Mouse (Mus musculus) CH12.LX (cell line): ENCODE results near the gene Rsrc1. TPM values are rescaled to one million over a fixed set of nuclear protein-coding genes. Genes with fewer than 3 reads are reported as not detected.

Source experiments
- DNase-seq: peaks from one replicate; pipeline ENCODE4 v3.0.0-alpha.2; 2013; ENCODE audit errors: extremely low read depth
- H3K27ac ChIP-seq: 2 replicates; pipeline ENCODE4 v1.5.1; 2012; ENCODE audit warnings: low read depth, mild to moderate bottlenecking, control low read depth, moderate library complexity; ENCODE audit not compliant: insufficient read depth
- H3K27me3 ChIP-seq: replicated peaks from 2 replicates; pipeline ENCODE3; 2012; ENCODE audit warnings: inconsistent platforms
- H3K36me3 ChIP-seq, 2 experiments: replicated peaks in 1 of 2; 2 replicates each; pipeline versions ENCODE3 to v1.6.1; 2012; ENCODE audit warnings: inconsistent platforms in 1 of 2, low read length in 1 of 2, mild to moderate bottlenecking in 1 of 2, mixed read lengths in 1 of 2, moderate library complexity in 1 of 2; ENCODE audit not compliant: control insufficient read depth in 1 of 2, insufficient read depth in 1 of 2
- H3K4me1 ChIP-seq, 2 experiments: 2 replicates each; pipeline ENCODE4 v1.6.1; 2012; ENCODE audit warnings: inconsistent platforms in 1 of 2, moderate library complexity in 1 of 2; ENCODE audit not compliant: insufficient read depth in 2 of 2, control insufficient read depth in 1 of 2
- H3K4me2 ChIP-seq: 2 replicates; pipeline ENCODE4 v1.6.1; 2012; ENCODE audit warnings: low read depth, mild to moderate bottlenecking, control low read depth; ENCODE audit not compliant: poor library complexity, insufficient read depth, severe bottlenecking
- H3K4me3 ChIP-seq, 3 experiments: fragments of 150-350 bp in 1 of 3; sonication (generic) in 1 of 3; replicated peaks in 1 of 3; 2 replicates each; pipeline versions ENCODE3 to v1.5.1; 2011 to 2012; ENCODE audit warnings: low read depth in 2 of 3, low read length in 2 of 3, mild to moderate bottlenecking in 2 of 3, moderate library complexity in 2 of 3, control low read depth in 1 of 3, improper control_type of control experiment in 1 of 3, inconsistent platforms in 1 of 3, mixed read lengths in 1 of 3; ENCODE audit not compliant: poor library complexity in 1 of 3
- H3K79me2 ChIP-seq: replicated peaks from 2 replicates; pipeline ENCODE4 v1.6.1; 2012; ENCODE audit warnings: mild to moderate bottlenecking, moderate library complexity; ENCODE audit not compliant: control insufficient read depth, poor library complexity, insufficient read depth, severe bottlenecking; ENCODE audit errors: extremely low read depth
- H3K9ac ChIP-seq: 2 replicates; pipeline ENCODE4 v1.6.1; 2012; ENCODE audit warnings: low read depth, mild to moderate bottlenecking, control low read depth, moderate library complexity; ENCODE audit not compliant: insufficient read depth
- H3K9me3 ChIP-seq: replicated peaks from 2 replicates; pipeline ENCODE3; 2012; ENCODE audit warnings: low read length, inconsistent platforms, mixed read lengths
- BHLHE40 ChIP-seq: IDR thresholded peaks from 2 replicates; pipeline ENCODE4 v1.6.1; 2011; ENCODE audit warnings: mild to moderate bottlenecking, low read depth, low read length, improper control_type of control experiment
- CHD2 ChIP-seq: IDR thresholded peaks from 2 replicates; pipeline ENCODE4 v1.6.1; 2011; ENCODE audit warnings: low read length, improper control_type of control experiment
- CTCF ChIP-seq, 2 experiments: IDR thresholded peaks in 1 of 2; conservative IDR thresholded peaks in 1 of 2; 2 replicates each; pipeline ENCODE4 v1.5.1; 2011 to 2012; ENCODE audit warnings: low read depth in 2 of 2, low read length in 2 of 2, improper control_type of control experiment in 1 of 2, inconsistent platforms in 1 of 2, mild to moderate bottlenecking in 1 of 2, moderate library complexity in 1 of 2
- E2F4 ChIP-seq: IDR thresholded peaks from 2 replicates; pipeline ENCODE4 v1.6.1; 2011; ENCODE audit warnings: low read depth, low read length, improper control_type of control experiment; ENCODE audit not compliant: insufficient replicate concordance
- ELF1 ChIP-seq: IDR thresholded peaks from 2 replicates; pipeline ENCODE4 v1.6.1; 2014; ENCODE audit warnings: low read depth, mild to moderate bottlenecking, inconsistent platforms, low read length, improper control_type of control experiment
- EP300 ChIP-seq: IDR thresholded peaks from 2 replicates; pipeline ENCODE4 v1.6.1; 2011; ENCODE audit warnings: low read length, improper control_type of control experiment
- ETS1 ChIP-seq: conservative IDR thresholded peaks from 2 replicates; pipeline ENCODE4 v1.6.1; 2012; ENCODE audit warnings: low read depth, mild to moderate bottlenecking, inconsistent platforms, low read length, improper control_type of control experiment, moderate library complexity
- HCFC1 ChIP-seq: IDR thresholded peaks from 2 replicates; pipeline ENCODE4 v1.6.1; 2012; ENCODE audit warnings: low read depth, mild to moderate bottlenecking, inconsistent platforms, low read length, improper control_type of control experiment
- IRF4 ChIP-seq: IDR thresholded peaks from 2 replicates; pipeline ENCODE4 v1.6.1; 2014; ENCODE audit warnings: low read depth, mild to moderate bottlenecking, inconsistent platforms, low read length, improper control_type of control experiment
- JUN ChIP-seq: IDR thresholded peaks from 2 replicates; pipeline ENCODE4 v1.6.1; 2011; ENCODE audit warnings: low read depth, mild to moderate bottlenecking, low read length, improper control_type of control experiment, moderate library complexity; ENCODE audit not compliant: insufficient read depth
- KAT2A ChIP-seq: IDR thresholded peaks from 2 replicates; pipeline ENCODE4 v1.6.1; 2012; ENCODE audit warnings: low read length, improper control_type of control experiment, inconsistent platforms; ENCODE audit not compliant: insufficient replicate concordance
- MAFK ChIP-seq: IDR thresholded peaks from 2 replicates; pipeline ENCODE4 v1.6.1; 2011; ENCODE audit warnings: low read length, improper control_type of control experiment; ENCODE audit not compliant: insufficient replicate concordance
- MAX ChIP-seq: IDR thresholded peaks from 2 replicates; pipeline ENCODE4 v1.6.1; 2011; ENCODE audit warnings: low read length, improper control_type of control experiment
- MAZ ChIP-seq: IDR thresholded peaks from 2 replicates; pipeline ENCODE4 v1.6.1; 2012; ENCODE audit warnings: low read depth, mild to moderate bottlenecking, inconsistent platforms, low read length, improper control_type of control experiment, moderate library complexity
- MYC ChIP-seq: IDR thresholded peaks from 2 replicates; pipeline ENCODE4 v1.6.1; 2011; ENCODE audit warnings: low read depth, mild to moderate bottlenecking, improper control_type of control experiment, low read length
- PAX5 ChIP-seq: IDR thresholded peaks from 2 replicates; pipeline ENCODE4 v1.6.1; 2012; ENCODE audit warnings: low read length, inconsistent platforms, mixed read lengths
- POLR2A ChIP-seq: IDR thresholded peaks from 2 replicates; pipeline ENCODE4 v1.6.1; 2011; ENCODE audit warnings: low read depth, mild to moderate bottlenecking, improper control_type of control experiment, low read length
- POLR2AphosphoS2 ChIP-seq: IDR thresholded peaks from 2 replicates; pipeline ENCODE4 v1.6.1; 2011; ENCODE audit warnings: low read depth, low read length, improper control_type of control experiment
- RAD21 ChIP-seq: IDR thresholded peaks from 2 replicates; pipeline ENCODE4 v1.6.1; 2011; ENCODE audit warnings: low read depth, mild to moderate bottlenecking, low read length, improper control_type of control experiment, moderate library complexity
- SIN3A ChIP-seq: IDR thresholded peaks from 2 replicates; pipeline ENCODE4 v1.6.1; 2012; ENCODE audit warnings: low read length, improper control_type of control experiment, inconsistent platforms
- TBP ChIP-seq: conservative IDR thresholded peaks from 2 replicates; pipeline ENCODE4 v1.6.1; 2011; ENCODE audit warnings: low read depth, low read length, improper control_type of control experiment
- UBTF ChIP-seq: IDR thresholded peaks from 2 replicates; pipeline ENCODE4 v1.6.1; 2012; ENCODE audit warnings: low read depth, mild to moderate bottlenecking, inconsistent platforms, low read length, improper control_type of control experiment, moderate library complexity
- USF1 ChIP-seq: IDR thresholded peaks from 2 replicates; pipeline ENCODE4 v1.6.1; 2014; ENCODE audit warnings: low read depth, mild to moderate bottlenecking, inconsistent platforms, low read length, improper control_type of control experiment
- USF2 ChIP-seq: conservative IDR thresholded peaks from 2 replicates; pipeline ENCODE4 v1.6.1; 2011; ENCODE audit warnings: low read depth, low read length, improper control_type of control experiment
- ZC3H11A ChIP-seq: IDR thresholded peaks from 2 replicates; pipeline ENCODE4 v1.6.1; 2012; ENCODE audit warnings: low read depth, mild to moderate bottlenecking, inconsistent platforms, low read length, improper control_type of control experiment
- dilution Hi-C: fragments of 300-500 bp; cut with MboI; formaldehyde crosslinking; loops from 2 replicates; pipeline ENCODE4 v1.14.3; 2020; ENCODE audit warnings: low sequenced_read_pairs; ENCODE audit not compliant: extremely low pct_unique_long_range_greater_than_20kb, extremely low pct_ligation_motif_present
- in situ Hi-C: fragments of 300-500 bp; cut with MboI; formaldehyde crosslinking; loops from 3 replicates; pipeline ENCODE4 v1.14.3; 2019; ENCODE audit warnings: low sequenced_read_pairs, low pct_ligation_motif_present, low pct_unique_long_range_greater_than_20kb, mixed read lengths
- polyA plus RNA-seq: library from polyadenylated mRNA; unstranded; fragments of >175 nt; gene quantifications from 2 replicates; pipeline ENCODE4 v1.2.1, GENCODE M21; 2012; ENCODE audit warnings: low read depth; ENCODE audit not compliant: insufficient read length
- total RNA-seq, 2 experiments: library from RNA; depleted of rRNA; stranded (reverse); fragments of 300-350 nt in 1 of 2; fragments of >200 nt in 1 of 2; gene quantifications; 2 replicates each; pipeline ENCODE4 v1.2.3; 2012 to 2014

The Rsrc1 gene
- total and polyA plus RNA-seq, 3 experiments, result 28.9 to 50.9 (median 34.0) TPM

GRCm38 (mm10) chr3:67084742-67085141 lies 103.6 kb downstream of the Rsrc1 start:
- dilution Hi-C loops, result no loop called here
- H3K4me2 ChIP-seq, result no peak overlapping the region

GRCm38 (mm10) chr3:67108428-67108827 lies 127.2 kb downstream of the Rsrc1 start:
- Histone ChIP-seq H3K27me3 (no peaks in the 10 kb centered on the region), H3K9me3 (no peaks in the 10 kb centered on the region), H3K79me2 (no peaks in the 10 kb centered on the region), H3K9ac (no peak overlapping the region), H3K4me1 (no peaks in the 10 kb centered on the region), H3K4me3 (no peak overlapping the region), H3K36me3 (peaks cover 0 to 6% of the 10 kb centered on the region in 2 experiments), H3K27ac (no peak overlapping the region), H3K4me2 (peak overlapping the region; percentile 29; the same call in 1 of the 2 replicates)
- in situ Hi-C loops (no loop called here), dilution Hi-C loops (no loop called here)
- TF ChIP-seq KAT2A, result no peak
- peak; percentile 40 for TF ChIP-seq EP300
- no peak for TF ChIP-seq MAX
- TF ChIP-seq MYC, result no peak
- TF ChIP-seq ZC3H11A, result no peak
- TF ChIP-seq SIN3A, result 0 out of 2 replicates have a peak, but pooled peaks have one; percentile 36
- peak; percentile 30; the same call in 1 of the 2 replicates for TF ChIP-seq BHLHE40
- TF ChIP-seq IRF4, result 0 out of 2 replicates have a peak, but pooled peaks have one; percentile 60
- no peak for TF ChIP-seq RAD21
- TF ChIP-seq CHD2, result no peak
- TF ChIP-seq USF2, result no peak
- DNase-seq, result peak; percentile 9

More at GRCm38 (mm10) chr3:67084742-67085141, 103.6 kb downstream of the Rsrc1 start:
- Histone ChIP-seq H3K27me3 (no peaks in the 10 kb centered on the region), H3K36me3 (peaks cover 0 to 24% of the 10 kb centered on the region in 2 experiments), H3K4me3 (no peak overlapping the region), H3K9me3 (no peaks in the 10 kb centered on the region), H3K79me2 (no peaks in the 10 kb centered on the region), H3K4me1 (peaks cover 0 to 17% of the 10 kb centered on the region in 2 experiments; a peak in 1 of 4 replicates), H3K27ac (no peak overlapping the region), H3K9ac (no peak overlapping the region)
- no peak for DNase-seq
- TF ChIP-seq E2F4, result no peak
- no peak for TF ChIP-seq USF1
- TF ChIP-seq UBTF, result no peak
- TF ChIP-seq MAFK, result no peak
- TF ChIP-seq JUN, result no peak
- no peak for TF ChIP-seq HCFC1
- no peak for TF ChIP-seq TBP
- TF ChIP-seq BHLHE40, result no peak
- no peak for TF ChIP-seq CTCF (conservative IDR thresholded peaks at IDR 0.05 in 1 of 2, IDR thresholded peaks at IDR 0.05 in 1 of 2; ENCODE audit: low read depth in 2 of 2, low read length in 2 of 2)
- no peak for TF ChIP-seq ETS1
- TF ChIP-seq POLR2A, result no peak
- TF ChIP-seq PAX5, result no peak
- no peak for TF ChIP-seq ZC3H11A
- no peak for TF ChIP-seq MYC
- no peak for TF ChIP-seq POLR2AphosphoS2
- TF ChIP-seq MAZ, result no peak
- no peak for TF ChIP-seq ELF1
- in situ Hi-C loops, result no loop called here
